In the genomic region with DNA sequence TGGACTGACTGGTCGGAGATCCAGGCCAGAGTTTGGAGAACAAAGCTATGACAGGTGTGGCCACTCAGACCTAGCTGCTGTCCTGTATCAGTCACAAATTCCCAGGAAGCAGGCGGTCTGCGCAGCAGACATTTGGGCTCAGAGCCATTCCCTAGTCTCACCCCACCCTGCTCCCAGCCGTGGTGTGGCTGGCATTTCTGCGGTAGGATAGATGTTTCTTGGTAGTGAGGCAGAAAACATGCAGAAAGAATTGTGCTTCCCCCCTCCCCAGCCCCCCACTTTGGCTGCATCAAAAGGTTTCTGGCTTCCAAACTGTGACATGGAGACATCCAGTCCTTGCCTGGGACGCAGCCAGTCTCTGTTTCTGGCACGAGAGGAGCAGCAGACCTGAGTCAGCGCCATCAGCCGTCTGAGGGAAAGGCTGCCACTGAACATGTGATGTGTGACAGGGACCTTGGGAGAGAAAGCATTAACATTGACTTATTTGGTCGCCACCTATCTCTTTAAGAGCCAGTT, we compare ENCODE assay signal across 10 mouse cellular contexts.
A peak's percentile ranks its signal among the peaks of the same experiment; 100 is the strongest.
DNase-seq lines count a peak whose midpoint lies in the region; ATAC-seq lines count a peak whose summit lies in the region.
"Had no signal": no experiment of that assay in that cellular context is flagged by ENCODE, and none has a peak within 500 bp of the region (broad histone marks: within the 10 kb centered on the region; RNA-seq: fewer than 3 reads in every experiment).

No protein-coding gene starts in this region.

- H3K9me3 ChIP-seq in kidney, embryonic 15.5 days (replicated peaks) = no peaks in the 10 kb centered on the region
- no peaks in the 10 kb centered on the region for H3K9me3 ChIP-seq in kidney, embryonic 14.5 days (ENCODE audit: control insufficient read depth, low read length)
- H3K9me3 ChIP-seq in heart, embryonic 14.5 days (ENCODE audit: control insufficient read depth, low read length) = no peaks in the 10 kb centered on the region

- peaks cover 13% of the 10 kb centered on the region for H3K27me3 ChIP-seq in kidney, embryonic 15.5 days
- peaks cover 4% of the 10 kb centered on the region; the same call in 1 of the 2 replicates for H3K27me3 ChIP-seq in kidney, embryonic 14.5 days (ENCODE audit: control insufficient read depth, insufficient read depth, low read length)
- H3K27me3 ChIP-seq in heart, embryonic 14.5 days (ENCODE audit: control insufficient read depth, insufficient read depth, low read length) = 0 out of 2 replicates have a peak, but pooled peaks cover 6% of the 10 kb centered on the region

- ATAC-seq in kidney, embryonic 15.5 days (replicated peaks; ENCODE audit: low FRiP score) = no peak
- ATAC-seq in kidney, embryonic 14.5 days (ENCODE audit: low FRiP score, low TSS enrichment) = no peak
- no peak for ATAC-seq in heart, embryonic 14.5 days (ENCODE audit: insufficient number of reproducible peaks, insufficient read depth, low FRiP score, low read depth)

- peaks cover 17% of the 10 kb centered on the region for H3K4me1 ChIP-seq in kidney, embryonic 15.5 days
- H3K4me1 ChIP-seq in kidney, embryonic 14.5 days (ENCODE audit: control insufficient read depth, insufficient read depth, low read length) = peaks cover 3% of the 10 kb centered on the region; the same call in 1 of the 2 replicates
- peaks cover 4 to 11% of the 10 kb centered on the region in 2 experiments; a peak in 3 of 4 replicates for H3K4me1 ChIP-seq in heart, embryonic 14.5 days (ENCODE audit: control insufficient read depth in 2 of 2, insufficient read depth in 2 of 2, low read length in 2 of 2)

- H3K36me3 ChIP-seq in kidney, embryonic 15.5 days = no peaks in the 10 kb centered on the region
- no peaks in the 10 kb centered on the region for H3K36me3 ChIP-seq in kidney, embryonic 14.5 days (ENCODE audit: control insufficient read depth, insufficient read depth, low read length)
- H3K36me3 ChIP-seq in heart, embryonic 14.5 days (ENCODE audit: control insufficient read depth, insufficient read depth, low read length) = no peaks in the 10 kb centered on the region

- 0 out of 2 replicates have a peak overlapping the region, but pooled peaks have one; percentile 27 for H3K27ac ChIP-seq in kidney, embryonic 15.5 days
- no peak overlapping the region for H3K27ac ChIP-seq in kidney, embryonic 14.5 days (ENCODE audit: low read depth, low read length)
- no peak overlapping the region for H3K27ac ChIP-seq in heart, embryonic 14.5 days (replicated peaks in 1 of 2; ENCODE audit: control insufficient read depth in 1 of 2, insufficient read depth in 1 of 2, low read depth in 2 of 2, low read length in 2 of 2)
- H3K27ac ChIP-seq: liver, embryonic 14.5 days had no signal

- WGBS in kidney, embryonic 15.5 days = 49% methylated on average over 10 of the region's 10 CpGs
- 66% methylated on average over 10 of the region's 10 CpGs for WGBS in kidney, embryonic 14.5 days
- WGBS in heart, embryonic 14.5 days = 39% methylated on average over 10 of the region's 10 CpGs

- peak; percentile 99 for DNase-seq in Muller cell, postnatal 12 days (ENCODE audit: inconsistent ontology term)
- DNase-seq in cerebellum, adult 9-11 months = peak; percentile 85
- DNase-seq in lung, postnatal 36 days = peak; percentile 34
- no peak for DNase-seq in urinary bladder, postnatal 10 days (ENCODE audit: low spot score)
- no peak for DNase-seq in kidney, adult 9 months

- no peak overlapping the region for H3K9ac ChIP-seq in kidney, embryonic 15.5 days
- H3K9ac ChIP-seq in kidney, embryonic 14.5 days (ENCODE audit: low read depth, low read length) = no peak overlapping the region
- no peak overlapping the region for H3K9ac ChIP-seq in heart, embryonic 14.5 days (ENCODE audit: low read length)
- H3K9ac ChIP-seq: liver, embryonic 14.5 days had no signal

- no peak overlapping the region for H3K4me3 ChIP-seq in kidney, embryonic 15.5 days (replicated peaks)
- no peak overlapping the region for H3K4me3 ChIP-seq in kidney, embryonic 14.5 days (ENCODE audit: low read length)
- no peak overlapping the region for H3K4me3 ChIP-seq in heart, embryonic 14.5 days (ENCODE audit: control insufficient read depth in 1 of 2, insufficient read depth in 1 of 2, low read depth in 1 of 2, low read length in 2 of 2)
- H3K4me3 ChIP-seq: erythroblast, embryonic 14.5 days had no signal

- H3K4me2 ChIP-seq in kidney, embryonic 15.5 days = no peak overlapping the region
- no peak overlapping the region for H3K4me2 ChIP-seq in kidney, embryonic 14.5 days (replicated peaks; ENCODE audit: low read depth, low read length)
- 0 out of 2 replicates have a peak overlapping the region, but pooled peaks have one; percentile 16 for H3K4me2 ChIP-seq in heart, embryonic 14.5 days (ENCODE audit: low read length)

Comparison
In these comparisons a context has a peak if more than half of its experiments do, and no peak if none do; other contexts are left out.
1. DNase-seq: peak in Muller cell, postnatal 12 days (single experiment), cerebellum, adult 9-11 months (single experiment) and lung, postnatal 36 days (single experiment); none in urinary bladder, postnatal 10 days (single experiment) and kidney, adult 9 months (single experiment).